Mouse (Mus musculus) erythroblast, adult 5-6 weeks (primary cell): Measurements from ENCODE around the gene Apc2. TPM values are rescaled to one million over a fixed set of nuclear protein-coding genes. Genes with fewer than 3 reads are reported as not detected.

Experiments used
- ATAC-seq: replicated peaks from 2 replicates; pipeline ENCODE4 v1.8.0; 2016; ENCODE audit warnings: moderate number of reproducible peaks, mild to moderate bottlenecking, moderate TSS enrichment, inconsistent platforms; ENCODE audit not compliant: poor library complexity, low FRiP score, severe bottlenecking
- total RNA-seq, 2 experiments: library from RNA; stranded (forward) in 1 of 2; stranded (reverse) in 1 of 2; fragments of 150-400 nt in 1 of 2; fragments of 200-764, 138-1000 nt in 1 of 2; gene quantifications; 2 replicates each; pipeline versions ENCODE4 v1.2.3 to v1.2.4; 2015 to 2017; ENCODE audit warnings: low replicate concordance in 2 of 2

Apc2 gene
- total RNA-seq, 2 experiments from 2014 or later = 0.09 TPM; not detected in 1

GRCm38 (mm10) chr10:80292251-80293146, 3.3 kb upstream of the Apc2 start, which contains the start of gene Rps15:
Gene Rps15 (plus strand): TSS chr10:80292453.
- ATAC-seq = peak; percentile 91

- ATAC-seq = no peak
Observed at GRCm38 (mm10) chr10:80293325-80293724, 2.5 kb upstream of the Apc2 start.

GRCm38 (mm10) chr10:80294311-80294710, 1.5 kb upstream of the Apc2 start:
- ATAC-seq = no peak

GRCm38 (mm10) chr10:80294788-80295303, 931 bp upstream of the Apc2 start:
- no peak for ATAC-seq

- ATAC-seq = no peak
Observed at GRCm38 (mm10) chr10:80296824-80297223, 1.0 kb downstream of the Apc2 start.

GRCm38 (mm10) chr10:80297526-80298133, 1.9 kb downstream of the Apc2 start:
- no peak for ATAC-seq

GRCm38 (mm10) chr10:80298571-80299281, 2.9 kb downstream of the Apc2 start:
- ATAC-seq = no peak

- ATAC-seq = no peak
Observed at GRCm38 (mm10) chr10:80299301-80299700, 3.5 kb downstream of the Apc2 start.

- ATAC-seq = no peak
Observed at GRCm38 (mm10) chr10:80299824-80300223, 4.0 kb downstream of the Apc2 start.

GRCm38 (mm10) chr10:80300672-80301181, 5.0 kb downstream of the Apc2 start:
- no peak for ATAC-seq

- ATAC-seq = no peak
Observed at GRCm38 (mm10) chr10:80301256-80302081, 5.7 kb downstream of the Apc2 start.

- ATAC-seq = 0 out of 2 replicates have a peak, but pooled peaks have one; percentile 1
Observed at GRCm38 (mm10) chr10:80302082-80302355, 6.2 kb downstream of the Apc2 start.

GRCm38 (mm10) chr10:80302471-80302881, 6.7 kb downstream of the Apc2 start:
- 0 out of 2 replicates have a peak, but pooled peaks have one; percentile 18 for ATAC-seq

- peak; percentile 2; the same call in 1 of the 2 replicates for ATAC-seq
Observed at GRCm38 (mm10) chr10:80304458-80304857, 8.7 kb downstream of the Apc2 start.

- peak; percentile 63 for ATAC-seq
Observed at GRCm38 (mm10) chr10:80304862-80305261, 9.1 kb downstream of the Apc2 start.

- ATAC-seq = no peak
Observed at GRCm38 (mm10) chr10:80311560-80311959, 15.8 kb downstream of the Apc2 start.

- no peak for ATAC-seq
Observed at GRCm38 (mm10) chr10:80312586-80313504, 17.1 kb downstream of the Apc2 start.

GRCm38 (mm10) chr10:80313627-80314201, 17.9 kb downstream of the Apc2 start:
- ATAC-seq = no peak
